Mouse (Mus musculus): ENCODE measurements around the gene B430306N03Rik. TPM values are rescaled to one million over a fixed set of nuclear protein-coding genes. Genes with fewer than 3 reads are reported as not detected.
"Not testable (repeated sequence)": the region's sequence is repeated elsewhere in the genome, so short reads cannot be mapped to it uniquely, and the experiment has no call there.

Gene B430306N03Rik
- total RNA-seq (2021), result under 1 TPM; 0.10 to 0.20 TPM
- long read RNA-seq, experiment 1, result 0 reads
- long read RNA-seq, experiment 2, partial matches to known transcripts, result 0 of 1 reads
- long read RNA-seq, experiment 2, other reads (novel, unspliced or antisense), result 0 of 1 reads

GRCm38 (mm10) chr17:48315905-48316579, at the start of gene B430306N03Rik:
Gene B430306N03Rik, plus strand, starts transcription at chr17:48316141.
- not testable (repeated sequence) for DNase-seq
- intact Hi-C loops (cut with DNase I), result loop anchor here (10.0 kb wide), 1 partner anchor 171 kb away; the partner anchor contains the start of gene 9830107B12Rik

- DNase-seq, result no peak
- intact Hi-C loops (cut with DNase I), result no loop called here
Measured at GRCm38 (mm10) chr17:48266610-48267304, 49.2 kb upstream of the B430306N03Rik start.

GRCm38 (mm10) chr17:48267591-48267990, 48.4 kb upstream of the B430306N03Rik start:
- intact Hi-C loops (cut with DNase I), result no loop called here
- no peak for DNase-seq

- intact Hi-C loops (cut with DNase I), result no loop called here
- no peak for DNase-seq
Measured at GRCm38 (mm10) chr17:48268276-48268675, 47.7 kb upstream of the B430306N03Rik start.

- intact Hi-C loops (cut with DNase I), result loop anchor here (5.0 kb wide), 1 partner anchor 332 kb away; no protein-coding TSS in a partner anchor
Measured at GRCm38 (mm10) chr17:48269833-48270232, 46.1 kb upstream of the B430306N03Rik start.

GRCm38 (mm10) chr17:48272158-48272557, 43.8 kb upstream of the B430306N03Rik start:
- intact Hi-C loops (cut with DNase I), result loop anchor here (5.0 kb wide), 1 partner anchor 330 kb away; no protein-coding TSS in a partner anchor
- DNase-seq, result no peak

More at GRCm38 (mm10) chr17:48269833-48270232, 46.1 kb upstream of the B430306N03Rik start:
- DNase-seq, result no peak

- intact Hi-C loops (cut with DNase I), result loop anchor here (5.0 kb wide), 1 partner anchor 330 kb away; no protein-coding TSS in a partner anchor
- DNase-seq, result no peak
Measured at GRCm38 (mm10) chr17:48272598-48272997, 43.3 kb upstream of the B430306N03Rik start.

GRCm38 (mm10) chr17:48274098-48274497, 41.8 kb upstream of the B430306N03Rik start:
- DNase-seq, result no peak
- intact Hi-C loops (cut with DNase I), result loop anchor here (1.0 to 5.0 kb wide), 2 partner anchors 63 to 328 kb away; no protein-coding TSS in a partner anchor

GRCm38 (mm10) chr17:48274885-48275284, 41.1 kb upstream of the B430306N03Rik start:
- intact Hi-C loops (cut with DNase I), result loop anchor here (1.0 to 5.0 kb wide), 3 partner anchors 62 to 327 kb away; partner anchors contain the start of gene Nfya
- DNase-seq, result peak; percentile 75 to 87

- intact Hi-C loops (cut with DNase I), result loop anchor here (5.0 kb wide), 1 partner anchor 132 kb away; the partner anchor contains the start of gene Nfya
- DNase-seq, result no peak
Measured at GRCm38 (mm10) chr17:48275736-48276135, 40.2 kb upstream of the B430306N03Rik start.

- no peak for DNase-seq
- intact Hi-C loops (cut with DNase I), result loop anchor here (5.0 kb wide), 1 partner anchor 129 kb away; the partner anchor contains the start of gene Nfya
Measured at GRCm38 (mm10) chr17:48278381-48278780, 37.6 kb upstream of the B430306N03Rik start.

GRCm38 (mm10) chr17:48279002-48279401, 36.9 kb upstream of the B430306N03Rik start:
- intact Hi-C loops (cut with DNase I), result loop anchor here (5.0 kb wide), 1 partner anchor 128 kb away; the partner anchor contains the start of gene Nfya
- DNase-seq, result no peak

GRCm38 (mm10) chr17:48280943-48281738, 34.8 kb upstream of the B430306N03Rik start:
- intact Hi-C loops (cut with DNase I), result no loop called here
- DNase-seq, result no peak

- intact Hi-C loops (cut with DNase I), result no loop called here
- DNase-seq, result no peak
Measured at GRCm38 (mm10) chr17:48281739-48282085, 34.2 kb upstream of the B430306N03Rik start.

GRCm38 (mm10) chr17:48286765-48287164, 29.2 kb upstream of the B430306N03Rik start:
- no peak for DNase-seq
- intact Hi-C loops (cut with DNase I), result no loop called here

GRCm38 (mm10) chr17:48287276-48287675, 28.7 kb upstream of the B430306N03Rik start:
- intact Hi-C loops (cut with DNase I), result no loop called here

GRCm38 (mm10) chr17:48293500-48294194, 22.3 kb upstream of the B430306N03Rik start:
- intact Hi-C loops (cut with DNase I), result no loop called here

More at GRCm38 (mm10) chr17:48287276-48287675, 28.7 kb upstream of the B430306N03Rik start:
- DNase-seq, result no peak

GRCm38 (mm10) chr17:48299203-48299602, 16.7 kb upstream of the B430306N03Rik start, which contains the start of gene Treml2:
Gene Treml2, plus strand, starts transcription at chr17:48299498.
- intact Hi-C loops (cut with DNase I), result no loop called here

More at GRCm38 (mm10) chr17:48293500-48294194, 22.3 kb upstream of the B430306N03Rik start:
- no peak for DNase-seq

GRCm38 (mm10) chr17:48299756-48300155, 16.2 kb upstream of the B430306N03Rik start:
- no peak for DNase-seq
- intact Hi-C loops (cut with DNase I), result no loop called here

More at GRCm38 (mm10) chr17:48299203-48299602, 16.7 kb upstream of the B430306N03Rik start, which contains the start of gene Treml2:
- no peak for DNase-seq
